Mouse (Mus musculus): Measurements from ENCODE around the gene Mpzl1. TPM values are rescaled to one million over a fixed set of nuclear protein-coding genes. Genes with fewer than 3 reads are reported as not detected.
A peak's percentile ranks its signal among the peaks of the same experiment; 100 is the strongest.
"Not testable (repeated sequence)": the region's sequence is repeated elsewhere in the genome, so short reads cannot be mapped to it uniquely, and the experiment has no call there.

Mpzl1 gene
- total RNA-seq (2021), result 1 to 10 TPM; 8.6 to 9.1 TPM
- long read RNA-seq, experiment 1, transcript Mpzl1-202 (6 exons, 2,285 nt), result major isoform, 8 of 12 reads
- long read RNA-seq, experiment 1, partial matches to known transcripts, result 0 of 12 reads
- long read RNA-seq, experiment 1, other reads (novel, unspliced or antisense), result 4 of 12 reads
- long read RNA-seq, experiment 2, transcript Mpzl1-202 (6 exons, 2,285 nt), result major isoform, 8 of 14 reads
- long read RNA-seq, experiment 2, partial matches to known transcripts, result 0 of 14 reads
- long read RNA-seq, experiment 2, other reads (novel, unspliced or antisense), result 5 of 14 reads

DNA sequence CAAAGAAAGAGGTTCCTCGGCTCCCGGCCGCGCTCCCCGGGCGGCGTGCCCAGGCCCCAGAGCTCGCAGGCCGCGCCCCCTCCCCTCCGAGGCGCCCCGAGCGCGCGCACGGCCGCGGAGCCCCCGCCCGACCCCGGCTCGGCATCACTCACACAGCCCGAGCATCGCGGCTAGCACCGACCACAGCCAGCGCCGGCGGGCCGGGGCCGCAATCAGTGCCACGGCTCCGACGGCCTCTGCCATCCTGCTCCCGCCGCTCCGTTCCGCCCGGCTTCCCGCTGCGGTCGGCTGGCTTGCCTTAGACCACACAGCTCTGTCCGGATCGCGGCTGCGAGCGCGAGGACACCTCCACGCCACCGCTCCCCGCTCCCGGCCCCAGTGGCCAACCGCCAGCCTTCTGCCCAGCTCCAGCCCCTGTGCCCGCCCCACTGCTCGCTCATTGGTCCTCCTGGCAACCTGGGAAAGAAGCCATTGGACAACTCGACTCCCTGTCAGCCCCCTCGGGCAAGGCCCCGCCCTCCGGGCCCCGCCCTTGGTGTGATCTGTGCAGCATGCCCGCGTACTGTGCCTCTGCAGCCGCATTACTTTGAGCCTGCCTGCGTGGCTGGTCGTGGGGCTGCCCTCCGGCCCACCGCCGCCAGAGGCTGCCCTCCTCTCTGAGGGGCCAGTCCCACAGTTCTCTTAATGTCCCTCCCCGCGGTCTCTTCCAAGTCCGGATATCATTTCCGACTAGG lies at the start of gene Mpzl1:
Gene Mpzl1 (minus strand): TSS at position 388 of the 734 bp plus-strand sequence.
- DNase-seq, result peak; percentile 98 to 99
- intact Hi-C loops (cut with DNase I), result loop anchor here (2.0 kb wide), 1 partner anchor 18 kb away; no protein-coding TSS in a partner anchor

DNA sequence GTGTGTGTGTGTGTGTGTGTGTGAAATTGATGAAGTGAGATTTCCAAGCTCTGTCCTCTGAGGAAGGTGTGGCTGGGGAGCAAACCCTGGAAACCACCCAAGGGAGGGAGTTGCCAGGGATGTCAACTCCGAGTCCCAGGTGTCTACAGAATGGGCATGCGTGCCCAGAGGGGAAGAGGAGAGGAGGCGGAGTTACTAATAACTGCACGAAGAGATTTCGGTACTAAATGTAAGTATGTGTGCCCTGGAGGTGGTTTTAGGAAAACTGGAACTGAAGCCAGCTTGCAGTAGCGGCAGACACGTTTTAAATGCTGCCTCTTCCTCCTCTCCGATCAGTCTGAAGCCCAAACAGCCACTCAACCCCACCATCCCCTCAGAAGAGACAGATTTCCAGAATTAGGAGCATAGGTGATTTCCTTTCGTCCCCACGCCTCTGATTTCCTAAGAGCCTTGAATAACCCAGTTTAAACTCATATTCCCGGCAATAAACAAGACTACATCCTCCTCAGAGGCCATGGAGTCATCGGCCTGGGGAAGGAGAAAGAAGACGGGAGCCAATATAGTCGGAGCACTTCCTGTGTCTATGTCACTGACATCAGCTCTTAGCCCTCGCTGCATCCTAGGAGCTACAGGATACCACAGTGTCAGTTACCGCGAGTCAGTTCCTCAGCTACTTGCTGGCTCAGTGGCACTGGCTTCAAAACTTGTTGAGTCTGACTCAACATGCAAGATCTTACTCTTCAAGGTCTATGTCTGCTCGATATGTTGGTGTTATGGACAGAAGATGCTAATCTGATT lies 47.9 kb upstream of the Mpzl1 start:
- no peak for DNase-seq
- intact Hi-C loops (cut with DNase I), result no loop called here

DNA sequence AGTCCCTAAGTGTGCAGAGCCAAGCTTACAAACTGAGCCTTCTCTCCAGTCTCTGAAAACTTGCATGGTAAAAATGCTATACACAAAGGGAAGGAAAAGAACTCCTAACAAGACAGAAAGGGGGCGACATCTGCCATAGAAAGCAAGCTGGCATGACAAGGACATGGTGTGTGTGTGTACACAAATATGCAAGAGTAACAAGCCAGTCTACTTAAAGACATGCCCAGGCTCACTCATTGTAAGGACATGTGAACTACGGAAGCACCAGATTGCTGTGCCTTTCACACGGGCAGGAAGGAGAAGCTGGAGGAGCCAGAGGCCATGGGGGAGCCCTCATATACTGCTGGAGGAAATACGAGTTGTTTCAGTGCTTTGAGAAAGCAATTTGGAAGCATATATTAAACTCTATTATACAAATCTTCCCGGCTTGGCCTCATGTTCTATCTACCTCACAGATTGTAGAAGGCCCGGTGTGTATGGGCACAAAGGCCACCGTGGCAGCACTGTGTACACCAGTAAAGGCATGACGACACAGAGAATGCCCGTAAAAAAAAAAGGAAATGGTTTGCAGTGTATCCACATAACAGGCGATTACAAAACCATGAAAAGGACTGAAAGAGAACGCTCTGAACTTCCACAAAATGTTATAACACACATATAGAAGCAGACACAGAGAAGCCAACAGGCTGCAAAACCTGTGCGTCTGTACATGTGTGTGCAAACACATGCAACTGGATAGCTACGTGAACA lies 46.9 kb upstream of the Mpzl1 start:
- DNase-seq, result no peak
- intact Hi-C loops (cut with DNase I), result no loop called here

DNA sequence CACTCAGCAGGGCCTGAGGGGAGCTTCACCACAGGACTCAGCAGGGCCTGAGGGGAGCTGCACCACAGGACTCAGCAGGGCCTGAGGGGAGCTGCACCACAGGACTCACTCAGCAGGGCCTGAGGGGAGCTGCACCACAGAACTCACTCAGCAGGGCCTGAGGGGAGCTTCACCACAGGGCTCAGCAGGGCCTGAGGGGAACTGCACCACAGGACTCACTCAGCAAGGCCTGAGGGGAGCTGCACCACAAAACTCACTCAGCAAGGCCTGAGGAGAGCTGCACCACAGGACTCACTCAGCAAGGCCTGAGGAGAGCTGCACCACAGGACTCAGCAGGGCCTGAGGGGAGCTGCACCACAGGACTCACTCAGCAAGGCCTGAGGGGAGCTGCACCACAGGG lies 45.7 kb upstream of the Mpzl1 start:
- intact Hi-C loops (cut with DNase I); DNase-seq: not testable (repeated sequence)

DNA sequence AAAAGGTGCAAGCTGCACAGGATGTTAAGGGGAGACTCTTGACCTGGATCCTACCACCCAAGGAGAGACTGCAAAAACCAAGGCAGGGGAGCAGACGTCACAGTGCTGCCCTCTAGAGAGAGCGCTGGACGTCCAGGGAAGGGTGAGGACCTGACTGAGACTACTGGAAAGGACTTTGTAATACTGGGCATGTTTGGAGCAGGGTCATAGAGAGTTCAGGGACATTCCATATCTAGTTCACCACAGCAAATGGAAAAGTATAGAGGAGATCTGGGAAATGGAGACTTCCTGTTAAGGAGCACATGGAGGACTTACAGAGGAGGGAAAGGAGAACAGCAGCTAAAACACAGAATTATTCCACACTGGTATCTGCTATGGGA lies 45.3 kb upstream of the Mpzl1 start:
- no peak for DNase-seq
- intact Hi-C loops (cut with DNase I), result no loop called here

DNA sequence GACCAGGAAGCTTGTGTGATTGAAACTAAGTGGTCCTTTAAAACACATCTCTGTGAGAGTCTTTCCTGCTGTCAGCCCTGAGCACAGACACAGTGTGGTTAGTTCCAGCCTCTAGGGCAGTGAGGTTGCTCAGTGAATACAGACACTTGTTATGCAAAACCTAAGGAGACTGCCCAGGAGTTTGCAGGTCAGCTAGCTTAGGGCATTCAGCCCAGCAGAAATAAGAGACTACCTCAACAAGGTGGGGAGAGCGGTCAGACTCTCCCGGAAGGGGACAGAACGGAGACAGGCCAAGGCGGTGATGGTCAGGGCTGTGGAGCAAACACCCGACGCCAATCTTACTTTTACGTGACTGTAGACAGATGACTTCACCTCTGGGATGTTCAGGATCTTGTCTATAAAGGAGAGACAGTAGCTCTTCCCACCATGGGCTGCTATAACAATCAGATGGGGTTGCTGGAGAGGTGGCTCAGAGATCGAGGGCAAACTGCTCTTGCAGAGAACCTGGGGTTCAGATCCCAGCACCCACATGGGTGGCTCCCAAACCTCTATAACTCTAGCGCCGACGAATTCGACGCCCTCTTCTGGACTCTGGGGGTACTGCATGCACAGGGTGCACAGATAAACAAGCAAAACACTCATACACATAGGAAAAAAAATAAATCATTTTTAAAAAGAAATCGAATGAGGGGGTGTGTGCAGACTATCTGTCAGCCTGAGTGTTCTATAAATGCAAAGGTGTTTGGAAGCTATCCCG lies 44.7 kb upstream of the Mpzl1 start:
- no peak for DNase-seq
- intact Hi-C loops (cut with DNase I), result no loop called here

DNA sequence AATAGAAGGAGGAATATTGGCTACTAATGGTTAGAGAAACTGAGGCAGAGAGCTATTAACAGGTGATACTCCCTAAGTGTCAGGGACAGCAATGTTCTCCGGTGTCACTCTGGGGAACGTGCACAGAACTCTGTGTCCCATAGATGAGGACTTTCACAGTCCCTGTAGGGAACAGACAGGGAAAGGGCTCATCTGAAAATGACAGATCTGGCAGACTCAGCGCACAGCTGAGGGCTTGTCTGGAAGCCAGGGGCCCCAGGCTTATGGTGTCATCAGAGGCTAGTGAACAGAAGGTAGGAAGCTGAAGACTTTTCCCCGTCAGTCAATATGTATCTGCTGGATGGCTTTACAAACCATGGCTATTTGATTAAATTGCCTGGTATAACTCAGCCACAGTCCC lies 43.2 kb upstream of the Mpzl1 start:
- DNase-seq, result peak in 1 of 2 experiments; percentile 46
- intact Hi-C loops (cut with DNase I), result no loop called here

DNA sequence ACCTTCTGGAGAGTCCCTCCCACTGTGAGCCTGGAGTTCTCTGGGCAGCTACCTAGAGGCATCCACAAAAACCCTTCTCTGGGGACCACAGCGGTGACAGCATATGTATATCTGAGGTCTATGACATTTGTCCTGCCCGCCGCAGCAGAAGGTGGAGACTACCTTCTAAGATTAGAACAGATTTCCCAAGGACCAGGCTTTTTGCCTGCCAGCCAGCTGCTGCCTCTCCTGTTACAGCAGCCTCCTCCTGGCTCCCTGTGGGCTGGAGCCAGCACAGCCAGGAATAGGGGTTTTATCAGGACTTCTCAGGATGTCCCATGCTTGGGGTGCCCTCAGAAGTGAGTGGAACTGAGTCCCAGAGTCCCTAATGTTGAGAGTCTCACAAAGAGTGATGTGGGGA lies 42.7 kb upstream of the Mpzl1 start:
- intact Hi-C loops (cut with DNase I), result no loop called here
- DNase-seq, result peak in 1 of 2 experiments; percentile 50

DNA sequence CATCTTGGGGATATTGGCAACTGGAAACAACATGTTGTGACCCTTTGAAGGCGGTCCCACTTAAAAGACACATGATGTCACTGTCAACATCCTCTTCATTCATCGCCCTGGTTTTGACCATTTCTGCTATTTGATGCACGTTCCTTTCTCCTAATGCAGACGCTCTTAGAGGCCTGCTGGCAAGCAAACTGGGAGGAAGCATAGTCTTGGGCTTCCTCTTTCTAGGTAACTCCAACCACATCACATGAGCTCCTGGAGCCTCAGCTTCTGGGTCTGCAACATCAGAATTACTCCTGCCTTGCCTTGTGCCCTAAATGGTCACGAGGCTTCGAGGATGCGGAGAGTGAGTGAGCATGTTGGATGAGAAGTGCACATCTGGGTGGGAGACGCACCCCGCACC lies 40.8 kb upstream of the Mpzl1 start:
- intact Hi-C loops (cut with DNase I), result no loop called here
- no peak for DNase-seq

DNA sequence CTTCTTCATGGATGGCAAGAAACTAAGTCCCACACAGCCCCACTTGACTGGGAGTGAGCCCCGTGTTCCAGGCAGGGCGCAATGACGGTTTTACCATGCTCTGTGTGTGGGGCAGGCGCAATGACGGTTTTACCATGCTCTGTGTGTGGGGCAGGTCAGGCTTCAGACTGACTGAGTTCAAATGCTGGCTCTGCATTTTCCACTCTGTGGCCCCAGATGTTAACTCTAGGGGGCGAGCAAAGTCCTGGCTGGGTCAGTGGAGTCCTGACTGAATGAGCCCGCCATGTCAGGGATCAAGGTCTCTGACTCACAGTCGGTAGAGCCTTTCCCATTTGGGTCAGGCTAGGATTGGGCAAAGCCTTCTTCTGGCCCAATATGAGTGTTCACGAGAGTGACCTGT lies 38.0 kb upstream of the Mpzl1 start:
- DNase-seq, result no peak
- intact Hi-C loops (cut with DNase I), result no loop called here

DNA sequence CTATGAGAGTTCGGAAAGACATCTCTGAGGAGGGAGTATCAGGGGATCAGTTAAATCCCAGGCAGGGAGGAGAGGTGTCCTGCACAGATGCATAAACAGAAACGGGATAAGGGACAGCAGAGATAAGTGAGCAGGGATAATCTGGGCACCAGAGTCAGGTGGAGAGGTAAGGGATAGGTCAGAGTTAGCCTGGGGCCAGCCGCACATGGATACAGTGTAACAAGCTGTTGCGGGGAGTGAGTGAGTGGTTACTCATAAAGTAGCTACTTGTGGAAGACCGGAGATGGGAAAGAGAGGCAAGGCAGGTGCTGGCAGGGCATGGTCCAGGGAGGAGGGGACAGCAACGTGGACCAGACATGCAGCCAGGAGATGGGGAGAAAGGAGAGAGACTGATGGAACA lies 35.7 kb upstream of the Mpzl1 start:
- intact Hi-C loops (cut with DNase I), result no loop called here

DNA sequence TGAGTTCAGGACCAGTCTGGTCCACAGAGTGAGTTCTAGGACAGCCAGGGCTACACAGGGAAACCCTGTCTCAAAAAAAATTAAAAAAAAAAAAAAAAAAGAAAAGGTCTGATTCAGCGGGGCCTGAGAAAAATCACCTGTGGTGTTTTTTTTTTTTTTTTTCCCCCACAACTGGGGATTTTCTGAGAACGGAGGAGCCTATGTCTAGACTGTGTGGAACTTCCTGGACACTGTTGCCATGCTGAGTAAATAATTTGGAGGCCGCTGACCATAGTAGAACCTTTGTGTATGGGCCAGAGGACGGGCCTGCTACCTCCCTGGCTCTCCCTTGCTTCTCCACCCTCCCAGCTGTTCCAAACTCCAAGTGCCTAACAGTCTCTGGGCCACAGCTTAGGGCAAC lies 34.6 kb upstream of the Mpzl1 start:
- no peak for DNase-seq
- intact Hi-C loops (cut with DNase I), result loop anchor here (5.0 to 10.0 kb wide), 2 partner anchors 38 to 286 kb away; partner anchors contain the start of gene Rcsd1

More for the DNA sequence above, 35.7 kb upstream of the Mpzl1 start:
- DNase-seq, result no peak

DNA sequence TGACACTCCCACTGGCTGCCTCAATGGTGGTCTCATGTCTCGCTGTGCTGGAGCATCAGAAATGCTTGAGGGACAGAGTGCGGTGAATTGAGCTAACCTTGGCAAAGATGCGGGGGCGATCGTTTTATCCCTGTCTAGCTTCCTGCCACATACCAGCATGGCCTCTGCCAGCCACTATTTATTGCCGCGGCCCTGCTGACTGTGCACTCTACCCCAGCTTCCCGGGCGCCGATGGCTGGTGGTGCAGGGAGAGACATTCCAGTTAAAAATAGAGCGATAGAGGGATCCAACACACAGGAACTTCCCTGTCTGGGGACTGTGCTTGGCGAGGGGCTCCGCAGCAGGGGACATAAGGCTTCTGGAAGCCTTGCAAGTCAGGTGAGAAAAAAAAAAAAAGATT lies 33.0 kb upstream of the Mpzl1 start:
- intact Hi-C loops (cut with DNase I), result loop anchor here (5.0 to 10.0 kb wide), 2 partner anchors 40 to 287 kb away; partner anchors contain the start of gene Rcsd1
- DNase-seq, result peak; percentile 58 to 64

DNA sequence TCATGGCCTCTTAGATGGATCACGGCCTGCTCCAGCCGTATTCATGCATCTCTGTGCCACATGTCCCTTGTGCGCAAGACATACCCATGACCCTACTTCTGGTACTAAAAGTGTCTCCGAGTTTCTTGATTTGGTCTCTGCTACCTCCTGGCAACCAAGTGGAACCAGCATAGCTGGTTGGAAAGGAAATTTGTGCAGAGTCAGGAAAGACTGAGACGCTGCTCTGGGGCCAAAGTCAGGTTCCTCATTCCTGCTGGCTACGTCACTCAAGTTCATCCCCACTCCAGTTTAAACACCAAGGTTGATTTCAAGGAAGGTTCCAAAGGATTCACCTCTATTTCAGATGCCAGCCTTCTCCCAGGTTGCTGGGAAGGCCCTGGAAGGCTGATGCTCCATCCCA lies 32.6 kb upstream of the Mpzl1 start:
- intact Hi-C loops (cut with DNase I), result loop anchor here (5.0 to 10.0 kb wide), 2 partner anchors 40 to 288 kb away; partner anchors contain the start of gene Rcsd1

DNA sequence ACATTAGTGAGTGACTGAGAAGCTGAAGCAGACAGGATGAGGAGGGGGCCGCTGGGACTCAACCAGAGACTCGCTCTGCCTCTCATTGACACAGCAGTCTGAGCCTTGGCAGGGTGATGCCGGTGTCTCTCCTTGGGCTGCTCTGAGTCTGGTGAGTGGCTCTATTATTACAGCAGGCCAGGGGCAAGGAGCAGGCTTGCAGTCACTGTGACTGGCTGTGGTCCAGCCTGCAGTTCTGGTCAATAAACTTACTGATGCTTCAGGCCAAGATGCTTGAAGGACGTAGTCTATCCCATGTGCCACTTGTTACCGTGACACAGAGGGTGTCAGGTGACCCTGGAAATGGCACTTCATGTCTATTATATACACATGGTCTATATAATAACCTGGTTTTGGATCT lies 31.4 kb upstream of the Mpzl1 start:
- intact Hi-C loops (cut with DNase I), result loop anchor here (5.0 to 10.0 kb wide), 2 partner anchors 42 to 289 kb away; partner anchors contain the start of gene Rcsd1
- DNase-seq, result no peak

More for the DNA sequence above, 32.6 kb upstream of the Mpzl1 start:
- DNase-seq, result no peak

DNA sequence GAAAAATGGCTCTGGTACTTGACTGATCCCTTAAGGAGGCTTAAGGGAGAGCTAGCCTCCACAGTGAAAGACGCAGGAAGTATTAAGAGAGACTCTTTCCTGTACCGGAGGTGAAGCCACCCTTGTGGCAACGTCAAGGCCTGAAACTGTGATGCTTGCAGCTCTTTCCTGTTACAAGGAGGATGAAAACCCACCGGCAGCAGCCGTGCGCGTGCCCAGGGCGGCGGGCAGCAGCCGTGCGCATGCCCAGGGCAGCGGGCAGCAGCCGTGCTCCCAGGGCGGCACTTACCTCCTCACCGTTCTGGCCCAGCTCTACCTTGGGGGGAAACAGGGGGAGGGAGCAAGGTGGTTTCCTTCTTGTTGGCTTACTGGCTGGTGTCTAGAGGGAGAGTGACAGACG lies 28.9 kb upstream of the Mpzl1 start:
- DNase-seq, result no peak
- intact Hi-C loops (cut with DNase I), result loop anchor here (10.0 kb wide), 1 partner anchor 292 kb away; no protein-coding TSS in a partner anchor

DNA sequence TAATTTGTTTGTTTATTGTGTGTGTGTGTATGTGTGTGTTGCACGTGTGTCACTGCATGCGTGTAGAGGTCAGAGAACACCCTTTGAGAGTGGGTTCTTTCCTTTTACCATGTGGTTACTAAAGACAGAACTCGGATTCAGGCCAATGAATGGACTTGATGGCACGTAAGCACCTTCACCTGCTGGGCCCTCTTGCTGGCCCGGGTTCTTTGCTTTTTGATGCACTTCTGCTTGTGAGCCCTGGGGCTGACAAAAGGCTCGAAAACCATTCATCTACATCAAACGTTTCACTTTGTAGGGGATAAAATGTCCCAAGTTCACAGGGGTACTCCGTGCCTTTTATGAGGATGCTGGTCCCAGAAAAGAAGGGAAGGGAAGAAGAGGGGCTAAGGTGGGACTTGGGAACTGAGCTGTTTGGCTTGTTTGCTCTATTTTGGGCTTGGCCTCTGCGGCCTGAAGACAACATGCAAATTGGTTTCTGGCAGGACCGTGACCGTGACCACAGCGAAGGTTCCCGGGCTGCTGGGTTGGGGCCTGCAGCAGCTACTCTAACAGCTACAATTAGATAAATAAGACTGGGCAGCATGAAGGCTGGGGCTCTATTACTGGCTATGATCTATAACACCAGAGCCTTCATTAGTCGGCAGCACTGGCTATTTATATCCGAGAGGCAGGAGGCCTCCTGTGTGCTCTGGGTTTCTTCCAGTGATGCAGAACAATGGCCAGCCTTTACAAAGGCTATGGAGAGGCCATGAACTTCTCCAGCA lies 28.3 kb upstream of the Mpzl1 start:
- intact Hi-C loops (cut with DNase I), result loop anchor here (10.0 kb wide), 1 partner anchor 292 kb away; no protein-coding TSS in a partner anchor
- no peak for DNase-seq

DNA sequence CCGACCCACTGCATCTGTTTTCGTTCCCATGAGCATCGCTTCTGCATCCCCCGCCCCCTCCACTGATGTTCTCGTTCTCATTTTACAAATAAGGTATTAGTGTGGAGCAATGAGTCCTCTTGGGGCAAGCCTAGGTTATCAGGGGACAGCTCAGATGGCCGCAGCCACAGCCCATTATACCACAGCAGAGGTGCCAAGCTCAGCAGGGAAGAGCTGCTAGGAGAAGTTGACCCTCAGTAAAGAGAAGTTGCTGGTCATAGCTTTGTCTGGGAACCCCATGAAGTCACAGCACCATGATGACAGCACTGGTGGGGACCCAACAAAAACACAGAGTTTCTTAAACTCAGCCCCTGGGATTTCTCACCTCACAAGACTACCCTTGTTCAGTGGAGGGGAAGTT lies 27.4 kb upstream of the Mpzl1 start:
- intact Hi-C loops (cut with DNase I), result loop anchor here (10.0 kb wide), 1 partner anchor 293 kb away; no protein-coding TSS in a partner anchor

More for the DNA sequence above, 27.4 kb upstream of the Mpzl1 start:
- DNase-seq, result no peak
